Mouse (Mus musculus) heart, adult 18-20 months (tissue): ENCODE measurements at regions not wholly inside any gene's neighbourhood (a gene's known extent, or its start where the extent isn't known, plus 50 kb on each side); places are given as distances from the start of the nearest gene placed in this dataset.

Source experiments
- DNase-seq, 2 experiments: peaks; one replicate each; pipeline ENCODE4 v3.0.0; 2021 to 2022; ENCODE audit warnings: mixed read lengths in 1 of 2

GRCm38 (mm10) chr14:76188105-76188645 is 77.5 kb downstream of the Nufip1 start:
- no peak for DNase-seq

- DNase-seq: peak in 1 of 2 experiments; percentile 37
These were observed 84.6 kb downstream of the Nufip1 start for GRCm38 (mm10) chr14:76195324-76195723.

GRCm38 (mm10) chr14:76197357-76197756 is 86.7 kb downstream of the Nufip1 start:
- DNase-seq: no peak

- no peak for DNase-seq
These were observed 87.7 kb downstream of the Nufip1 start for GRCm38 (mm10) chr14:76198406-76198805.

GRCm38 (mm10) chr14:76202595-76202994 is 91.9 kb downstream of the Nufip1 start:
- DNase-seq: no peak

GRCm38 (mm10) chr14:76203135-76203534 is 92.4 kb downstream of the Nufip1 start:
- no peak for DNase-seq

- no peak for DNase-seq
These were observed 105.9 kb downstream of the Nufip1 start for GRCm38 (mm10) chr14:76216446-76217177.

- DNase-seq: peak in 1 of 2 experiments; percentile 28
These were observed 106.4 kb downstream of the Nufip1 start for GRCm38 (mm10) chr14:76217178-76217500.

- DNase-seq: no peak
These were observed 107.0 kb downstream of the Nufip1 start for GRCm38 (mm10) chr14:76217571-76218256.

GRCm38 (mm10) chr14:76220952-76221351 is 110.3 kb downstream of the Nufip1 start:
- DNase-seq: no peak

- DNase-seq: no peak
These were observed 111.1 kb downstream of the Nufip1 start for GRCm38 (mm10) chr14:76221617-76222319.

GRCm38 (mm10) chr14:76222320-76222626 is 111.6 kb downstream of the Nufip1 start:
- DNase-seq: no peak

GRCm38 (mm10) chr14:76223036-76223650 is 112.5 kb downstream of the Nufip1 start:
- no peak for DNase-seq

GRCm38 (mm10) chr14:76223903-76224302 is 113.2 kb downstream of the Nufip1 start:
- no peak for DNase-seq

GRCm38 (mm10) chr14:76225532-76225931 is 114.8 kb downstream of the Nufip1 start:
- no peak for DNase-seq

GRCm38 (mm10) chr14:76226621-76227297 is 116.1 kb downstream of the Nufip1 start:
- no peak for DNase-seq

- no peak for DNase-seq
These were observed 118.4 kb downstream of the Nufip1 start for GRCm38 (mm10) chr14:76228968-76229555.

- no peak for DNase-seq
These were observed 129.3 kb downstream of the Nufip1 start for GRCm38 (mm10) chr14:76239856-76240493.

GRCm38 (mm10) chr14:76243581-76244337 is 133.1 kb downstream of the Nufip1 start:
- DNase-seq: no peak

GRCm38 (mm10) chr14:76244338-76245062 is 133.8 kb downstream of the Nufip1 start:
- DNase-seq: no peak
